Mouse (Mus musculus) inflammation-experienced regulatory T-cells, adult 16 weeks (primary cell): ENCODE data around the gene Myo9b. TPM values are rescaled to one million over a fixed set of nuclear protein-coding genes. Genes with fewer than 3 reads are reported as not detected.

Experiments
- polyA plus RNA-seq: library from polyadenylated mRNA; unstranded; fragments of 100-300 nt; shearing (Covaris generic); gene quantifications from one replicate; pipeline ENCODE4 v1.2.1, GENCODE M21; 2017

The Myo9b gene
- 39.0 TPM for polyA plus RNA-seq

GRCm38 (mm10) chr8:71272286-71273150 is at the start of gene Myo9b, which contains the start of gene Haus8:
TSS of gene Myo9b (plus strand) at chr8:71272714.
TSS of gene Haus8 (minus strand) at chr8:71272934.

GRCm38 (mm10) chr8:71366771-71367528 is 94.4 kb downstream of the Myo9b start, which contains the start of gene Use1:
TSS of gene Use1 (plus strand) at chr8:71366848.

GRCm38 (mm10) chr8:71371236-71371848 is 98.8 kb downstream of the Myo9b start, which contains the start of gene Ocel1:
TSS of gene Ocel1 (plus strand) at chr8:71371298.

GRCm38 (mm10) chr8:71381421-71381970 is 109.0 kb downstream of the Myo9b start, which contains the start of gene Nr2f6:
TSS of gene Nr2f6 (minus strand) at chr8:71381960.

GRCm38 (mm10) chr8:71395629-71396028 is 123.1 kb downstream of the Myo9b start, which contains the start of gene Ushbp1:
TSS of gene Ushbp1 (minus strand) at chr8:71395802.

GRCm38 (mm10) chr8:71396639-71397305 is 124.3 kb downstream of the Myo9b start, which contains the start of gene Babam1:
TSS of gene Babam1 (plus strand) at chr8:71396861.

GRCm38 (mm10) chr8:71405401-71406098 is 133.0 kb downstream of the Myo9b start, which contains the start of gene Ankle1:
TSS of gene Ankle1 (plus strand) at chr8:71406010.

Other genes starting within 250 kb of the Myo9b start
- 31.0 TPM for gene Haus8, start 220 bp downstream of the Myo9b start, polyA plus RNA-seq
- gene Use1, start 94.1 kb downstream of the Myo9b start, polyA plus RNA-seq, result 154 TPM
- gene Ocel1, start 98.6 kb downstream of the Myo9b start, polyA plus RNA-seq, result 7.2 TPM
- 0.55 TPM for gene Nr2f6, start 109.2 kb downstream of the Myo9b start, polyA plus RNA-seq
- gene Ushbp1, start 123.1 kb downstream of the Myo9b start, polyA plus RNA-seq, result 0.29 TPM
- gene Babam1, start 124.1 kb downstream of the Myo9b start, polyA plus RNA-seq, result 120 TPM
- 2.2 TPM for gene Ankle1, start 133.3 kb downstream of the Myo9b start, polyA plus RNA-seq
- gene Abhd8, start 190.9 kb downstream of the Myo9b start, polyA plus RNA-seq, result 153 TPM
- 91.6 TPM for gene Mrpl34, start 192.2 kb downstream of the Myo9b start, polyA plus RNA-seq
- gene Dda1, start 196.5 kb downstream of the Myo9b start, polyA plus RNA-seq, result 76.6 TPM
- 0.28 TPM for gene Ano8, start 213.2 kb downstream of the Myo9b start, polyA plus RNA-seq
- gene Gtpbp3, start 215.4 kb downstream of the Myo9b start, polyA plus RNA-seq, result 9.2 TPM
- not detected for gene Plvap, start 239.0 kb downstream of the Myo9b start, polyA plus RNA-seq